Mouse (Mus musculus): ENCODE data around the gene Ear1. TPM values are rescaled to one million over a fixed set of nuclear protein-coding genes. Genes with fewer than 3 reads are reported as not detected.
A peak's percentile ranks its signal among the peaks of the same experiment; 100 is the strongest.
"Not testable (repeated sequence)": the region's sequence is repeated elsewhere in the genome, so short reads cannot be mapped to it uniquely, and the experiment has no call there.

The Ear1 gene
- polyA plus RNA-seq, 1 experiment from 2014 or later, result not detected

GRCm38 (mm10) chr14:43843949-43844573 lies 31.3 kb downstream of the Ear1 start:
- H3K4me1 ChIP-seq; H3K36me3 ChIP-seq; H3K9ac ChIP-seq; H3K27me3 ChIP-seq (replicated peaks); ATAC-seq (ENCODE audit: low FRiP score, low read depth); H3K9me3 ChIP-seq; H3K4me2 ChIP-seq (replicated peaks); H3K4me3 ChIP-seq; H3K27ac ChIP-seq: not testable (repeated sequence)
- WGBS, result 82% methylated on average over 4 of the region's 4 CpGs

DNA sequence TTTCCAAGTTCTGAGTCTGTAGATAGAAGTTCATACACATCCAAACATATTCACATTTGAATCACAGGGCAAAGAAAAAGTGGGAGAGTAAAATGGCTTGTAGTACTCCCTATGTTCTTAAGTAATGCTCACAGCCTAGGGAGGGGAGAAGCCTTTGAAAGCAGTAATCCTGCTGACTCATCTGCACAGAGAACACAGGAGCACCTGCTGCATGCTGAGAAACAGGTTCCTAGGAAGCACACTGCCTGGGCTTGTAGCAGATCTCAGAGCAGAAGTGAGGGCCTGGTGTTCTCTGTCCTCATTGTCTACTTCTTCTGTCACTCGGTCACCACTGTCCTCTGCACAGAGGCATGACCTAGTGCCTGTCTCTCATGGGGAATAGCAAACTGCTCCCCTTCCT lies 34.3 kb downstream of the Ear1 start:
- H3K27ac ChIP-seq; H3K4me3 ChIP-seq; H3K9me3 ChIP-seq; H3K4me1 ChIP-seq; H3K36me3 ChIP-seq; ATAC-seq (ENCODE audit: low FRiP score, low read depth); H3K9ac ChIP-seq; H3K4me2 ChIP-seq (replicated peaks); H3K27me3 ChIP-seq (replicated peaks): not testable (repeated sequence)
- WGBS, result 50% methylated on average over 1 of the region's 1 CpGs

DNA sequence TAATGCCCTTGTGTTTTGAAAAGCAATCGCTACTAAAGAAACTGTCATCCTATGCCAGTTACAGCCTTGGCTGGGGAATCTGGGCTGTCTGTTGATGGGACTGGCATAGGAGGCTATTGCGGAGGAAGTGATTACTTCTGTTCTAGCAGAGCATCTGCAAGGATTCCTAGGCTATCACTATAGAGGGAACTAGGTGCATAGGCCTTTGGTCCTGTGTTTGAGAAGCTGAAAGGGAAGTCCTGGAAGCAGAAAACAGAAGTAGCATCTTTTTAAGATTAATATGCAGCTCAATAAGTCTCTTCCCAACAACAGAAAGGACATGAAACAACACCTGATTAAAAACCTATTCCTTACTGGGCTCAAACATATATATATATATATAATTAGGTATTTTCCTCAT lies 40.0 kb downstream of the Ear1 start:
- H3K9me3 ChIP-seq; H3K4me3 ChIP-seq; ATAC-seq (ENCODE audit: low FRiP score, low read depth); H3K4me2 ChIP-seq (replicated peaks); H3K27ac ChIP-seq; H3K4me1 ChIP-seq; H3K36me3 ChIP-seq; H3K9ac ChIP-seq; H3K27me3 ChIP-seq (replicated peaks): not testable (repeated sequence)
- 83% methylated on average over 2 of the region's 2 CpGs for WGBS

GRCm38 (mm10) chr14:43830385-43830784 lies 44.9 kb downstream of the Ear1 start:
- not testable (repeated sequence) for H3K27ac ChIP-seq; H3K36me3 ChIP-seq; H3K9ac ChIP-seq; H3K4me1 ChIP-seq; H3K27me3 ChIP-seq (replicated peaks); H3K4me2 ChIP-seq (replicated peaks); ATAC-seq (ENCODE audit: low FRiP score, low read depth); H3K4me3 ChIP-seq; H3K9me3 ChIP-seq
- WGBS, result 77% methylated on average over 1 of the region's 1 CpGs

DNA sequence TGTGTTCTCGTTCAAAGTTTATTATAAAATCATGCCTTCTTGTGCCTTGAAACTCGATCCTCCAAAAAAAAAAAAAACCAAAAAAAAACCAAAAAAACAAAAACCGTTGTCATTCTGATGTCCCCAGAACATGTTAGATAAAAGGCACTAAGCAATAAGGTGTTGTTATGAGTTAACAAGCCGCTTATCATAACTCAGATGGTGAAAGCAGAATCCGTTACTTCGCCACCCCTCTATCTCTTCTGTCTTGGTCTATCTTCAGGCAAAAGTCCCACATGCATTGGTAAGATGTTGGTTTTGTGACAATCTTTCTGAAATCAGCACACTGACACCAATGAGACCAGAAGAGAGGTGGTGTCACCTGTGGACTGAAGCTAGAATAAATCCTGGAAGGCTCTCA lies 51.1 kb downstream of the Ear1 start:
- H3K9ac ChIP-seq; ATAC-seq (ENCODE audit: low FRiP score, low read depth); H3K27me3 ChIP-seq (replicated peaks); H3K4me1 ChIP-seq; H3K4me3 ChIP-seq; H3K9me3 ChIP-seq; H3K27ac ChIP-seq; H3K36me3 ChIP-seq; H3K4me2 ChIP-seq (replicated peaks): not testable (repeated sequence)
- WGBS, result 87% methylated on average over 6 of the region's 6 CpGs

GRCm38 (mm10) chr14:43821869-43822268 lies 53.4 kb downstream of the Ear1 start:
- not testable (repeated sequence) for H3K27me3 ChIP-seq (replicated peaks); H3K4me1 ChIP-seq; ATAC-seq (ENCODE audit: low FRiP score, low read depth); H3K4me2 ChIP-seq (replicated peaks); H3K4me3 ChIP-seq; H3K9me3 ChIP-seq; H3K9ac ChIP-seq; H3K27ac ChIP-seq; H3K36me3 ChIP-seq
- 62% methylated on average over 1 of the region's 2 CpGs for WGBS

- not testable (repeated sequence) for H3K9me3 ChIP-seq; H3K27me3 ChIP-seq (replicated peaks); ATAC-seq (ENCODE audit: low FRiP score, low read depth); H3K4me1 ChIP-seq; H3K4me2 ChIP-seq (replicated peaks); H3K27ac ChIP-seq; H3K36me3 ChIP-seq; H3K4me3 ChIP-seq; H3K9ac ChIP-seq
- 75% methylated on average over 8 of the region's 9 CpGs for WGBS
Observed at GRCm38 (mm10) chr14:43812458-43812857, 62.9 kb downstream of the Ear1 start.

GRCm38 (mm10) chr14:43808142-43808541 lies 67.2 kb downstream of the Ear1 start:
- not testable (repeated sequence) for ATAC-seq (ENCODE audit: low FRiP score, low read depth); H3K27me3 ChIP-seq (replicated peaks); H3K9ac ChIP-seq; H3K4me3 ChIP-seq; H3K36me3 ChIP-seq; H3K9me3 ChIP-seq; H3K4me1 ChIP-seq; H3K4me2 ChIP-seq (replicated peaks); H3K27ac ChIP-seq
- WGBS, result 91% methylated on average over 4 of the region's 4 CpGs

DNA sequence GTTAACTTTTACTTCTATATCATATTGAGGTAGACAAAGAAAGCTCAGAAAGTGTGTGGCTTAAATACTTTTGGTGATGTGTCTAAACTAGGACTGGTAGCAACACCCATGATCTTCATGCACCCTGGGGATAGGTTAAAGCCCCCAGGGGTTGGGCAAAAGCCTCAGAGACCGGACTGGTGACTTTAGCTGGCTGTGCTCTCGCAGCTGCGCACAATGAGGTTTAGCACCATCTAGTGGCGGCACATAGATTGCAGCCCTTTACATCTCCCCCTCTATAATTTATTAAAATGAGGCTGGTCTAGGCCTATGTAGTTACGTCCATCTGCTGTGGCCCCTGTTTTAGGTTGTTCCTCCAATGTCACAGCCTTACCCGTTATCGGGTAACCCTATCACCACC lies 70.9 kb downstream of the Ear1 start:
- not testable (repeated sequence) for H3K9ac ChIP-seq; H3K27me3 ChIP-seq (replicated peaks); H3K4me1 ChIP-seq; ATAC-seq (ENCODE audit: low FRiP score, low read depth); H3K4me3 ChIP-seq; H3K27ac ChIP-seq; H3K9me3 ChIP-seq; H3K4me2 ChIP-seq (replicated peaks); H3K36me3 ChIP-seq
- WGBS, result 18% methylated on average over 7 of the region's 7 CpGs

GRCm38 (mm10) chr14:43796905-43797470 lies 78.3 kb downstream of the Ear1 start:
- not testable (repeated sequence) for H3K27ac ChIP-seq; H3K9ac ChIP-seq; H3K27me3 ChIP-seq (replicated peaks); H3K9me3 ChIP-seq; H3K4me1 ChIP-seq; H3K36me3 ChIP-seq
- Histone ChIP-seq H3K4me2 (replicated peaks) (peak overlapping the region; percentile 58), H3K4me3 (peak overlapping the region; percentile 20; the same call in 1 of the 2 replicates)
- ATAC-seq (ENCODE audit: low FRiP score, low read depth), result peak; percentile 78
- 13% methylated on average over 23 of the region's 23 CpGs for WGBS

- peak; percentile 87; the same call in 1 of the 2 replicates for ATAC-seq (ENCODE audit: low FRiP score, low read depth)
- WGBS, result 20% methylated on average over 14 of the region's 14 CpGs
- no peak overlapping the region for H3K9ac ChIP-seq
Observed at GRCm38 (mm10) chr14:43796069-43796904, 79.0 kb downstream of the Ear1 start.

GRCm38 (mm10) chr14:43793811-43794210 lies 81.5 kb downstream of the Ear1 start:
- ATAC-seq (ENCODE audit: low FRiP score, low read depth); H3K27ac ChIP-seq; H3K9ac ChIP-seq; H3K4me2 ChIP-seq (replicated peaks); H3K4me1 ChIP-seq; H3K36me3 ChIP-seq; H3K4me3 ChIP-seq; H3K9me3 ChIP-seq; H3K27me3 ChIP-seq (replicated peaks): not testable (repeated sequence)
- 82% methylated on average over 5 of the region's 5 CpGs for WGBS

More at GRCm38 (mm10) chr14:43796069-43796904, 79.0 kb downstream of the Ear1 start:
- no peaks in the 10 kb centered on the region for H3K27me3 ChIP-seq (replicated peaks)
- no peak overlapping the region for H3K27ac ChIP-seq
- H3K4me2 ChIP-seq (replicated peaks), result peak overlapping the region; percentile 58
- H3K36me3 ChIP-seq, result no peaks in the 10 kb centered on the region
- H3K4me3 ChIP-seq, result peak overlapping the region; percentile 20; the same call in 1 of the 2 replicates
- H3K9me3 ChIP-seq, result no peaks in the 10 kb centered on the region
- peaks cover 9% of the 10 kb centered on the region; the same call in 1 of the 2 replicates for H3K4me1 ChIP-seq
